Mouse (Mus musculus): ENCODE measurements around the gene Vmn1r211. TPM values are rescaled to one million over a fixed set of nuclear protein-coding genes. Genes with fewer than 3 reads are reported as not detected.

The Vmn1r211 gene
- not detected in 2 replicates for polyA plus RNA-seq (2012; rRNA removed)

GRCm38 (mm10) chr13:22857461-22857860 is at the start of gene Vmn1r211:
Gene Vmn1r211, minus strand, starts transcription at chr13:22857561.

GRCm38 (mm10) chr13:22884105-22884504 is 26.7 kb upstream of the Vmn1r211 start, which contains the start of gene Vmn1r212:
Gene Vmn1r212, minus strand, starts transcription at chr13:22884205.

GRCm38 (mm10) chr13:22831248-22831647 is 26.1 kb downstream of the Vmn1r211 start, which contains the start of gene Vmn1r210:
Gene Vmn1r210, minus strand, starts transcription at chr13:22831348.

DNA sequence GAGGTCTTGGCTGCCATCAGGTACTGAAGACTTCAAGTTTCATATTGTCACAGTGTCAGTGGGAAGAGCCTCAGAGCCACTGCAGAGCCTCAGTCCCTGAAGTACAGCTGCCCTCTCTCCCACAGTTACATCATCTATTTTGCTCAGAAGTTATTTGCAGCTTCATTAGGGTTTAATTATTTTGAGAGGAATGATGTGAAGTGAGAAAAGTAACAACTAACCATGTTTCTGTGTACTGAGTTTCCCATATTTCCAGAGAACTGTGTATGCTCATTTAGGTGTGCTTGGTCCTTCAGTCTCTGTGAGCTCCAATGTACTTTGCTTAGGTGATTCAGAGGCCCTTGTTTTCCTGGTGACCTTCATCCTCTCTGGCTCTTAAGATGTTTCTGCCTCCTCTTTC is 47.8 kb downstream of the Vmn1r211 start, which contains the start of gene Vmn1r209:
Gene Vmn1r209, minus strand, starts transcription at position 101 of the 400 bp plus-strand sequence.

Other genes with a start within 250 kb of the Vmn1r211 start
- gene Vmn1r206, start 233.3 kb downstream of the Vmn1r211 start, polyA plus RNA-seq (2012; rRNA removed) = not detected in 2 replicates
- gene Vmn1r207-ps, start 127.9 kb downstream of the Vmn1r211 start, polyA plus RNA-seq (2012; rRNA removed) = not detected in 2 replicates
- gene Vmn1r208, start 80.2 kb downstream of the Vmn1r211 start, polyA plus RNA-seq (2012; rRNA removed) = not detected in 2 replicates
- not detected in 2 replicates for gene Vmn1r209, start 47.9 kb downstream of the Vmn1r211 start, polyA plus RNA-seq (2012; rRNA removed)
- gene Vmn1r210, start 26.2 kb downstream of the Vmn1r211 start, polyA plus RNA-seq (2012; rRNA removed) = not detected in 2 replicates
- gene Vmn1r212, start 26.6 kb upstream of the Vmn1r211 start, polyA plus RNA-seq (2012; rRNA removed) = not detected in 2 replicates
- not detected in 2 replicates for gene Vmn1r213, start 150.1 kb upstream of the Vmn1r211 start, polyA plus RNA-seq (2012; rRNA removed)
- gene Vmn1r214, start 172.9 kb upstream of the Vmn1r211 start, polyA plus RNA-seq (2012; rRNA removed) = not detected in 2 replicates
- not detected in 2 replicates for gene Vmn1r215, start 210.5 kb upstream of the Vmn1r211 start, polyA plus RNA-seq (2012; rRNA removed)

Measured in liver, embryonic 14 days (tissue).